ENCODE assay signal across 12 mouse cellular contexts in the genomic region with DNA sequence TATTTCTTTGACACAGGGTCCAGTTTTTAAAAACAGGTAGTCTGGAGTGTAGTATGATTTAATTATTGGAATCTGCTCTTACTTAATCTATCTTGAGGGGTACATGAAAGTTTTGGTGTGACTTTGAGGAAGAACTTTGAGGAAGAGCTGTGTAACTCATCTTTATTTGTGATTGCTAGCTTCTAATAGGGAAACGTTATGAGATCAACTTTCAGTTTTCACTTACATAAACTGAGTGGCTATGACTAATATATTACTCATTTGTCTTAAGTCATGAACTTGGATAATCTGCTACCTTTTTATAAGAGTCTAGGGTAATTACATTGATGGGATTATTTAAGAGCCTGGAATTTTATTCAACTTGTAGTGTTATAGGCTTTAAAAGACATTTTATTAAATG.
"Had no signal": no experiment of that assay in that cellular context is flagged by ENCODE, and none has a peak within 500 bp of the region (broad histone marks: within the 10 kb centered on the region; RNA-seq: fewer than 3 reads in every experiment).

No protein-coding gene starts in this region.

- ATAC-seq: lung, postnatal 0 days had no signal

- DNase-seq: kidney, adult 8-10 months; kidney, postnatal 4 days; lung, adult 2 months; lung, postnatal 4 days; thymus, postnatal 4 days had no signal

- H3K9me3 ChIP-seq: limb, embryonic 13.5 days; liver, embryonic 15.5 days; midbrain, embryonic 12.5 days; neural tube, embryonic 12.5 days had no signal

- H3K27me3 ChIP-seq: liver, embryonic 15.5 days; midbrain, embryonic 12.5 days; neural tube, embryonic 12.5 days had no signal

- H3K36me3 ChIP-seq: limb, embryonic 13.5 days; liver, embryonic 15.5 days; midbrain, embryonic 12.5 days; neural tube, embryonic 12.5 days had no signal

- H3K4me3 ChIP-seq: limb, embryonic 13.5 days; liver, embryonic 15.5 days; midbrain, embryonic 12.5 days; neural tube, embryonic 12.5 days had no signal

- H3K27ac ChIP-seq: kidney, postnatal 0 days; limb, embryonic 13.5 days; liver, embryonic 15.5 days; midbrain, embryonic 12.5 days; neural tube, embryonic 12.5 days; stomach, postnatal 0 days had no signal

- H3K4me1 ChIP-seq: liver, embryonic 15.5 days; neural tube, embryonic 12.5 days had no signal
